Mouse (Mus musculus) ES-E14 (cell line): Measurements from ENCODE around the gene Gramd2.

Source experiments
- CHD2 ChIP-seq: IDR thresholded peaks from 2 replicates; pipeline ENCODE4 v1.6.1; 2014; ENCODE audit warnings: mild to moderate bottlenecking, low read depth, low read length, inconsistent platforms
- HCFC1 ChIP-seq: IDR thresholded peaks from 2 replicates; pipeline ENCODE4 v1.6.1; 2012; ENCODE audit warnings: low read length, inconsistent platforms, borderline replicate concordance; ENCODE audit not compliant: insufficient read depth
- MAFK ChIP-seq: IDR thresholded peaks from 2 replicates; pipeline ENCODE4 v1.6.1; 2014; ENCODE audit warnings: mild to moderate bottlenecking, low read depth, low read length, inconsistent platforms; ENCODE audit not compliant: insufficient read depth
- ZC3H11A ChIP-seq: IDR thresholded peaks from 2 replicates; pipeline ENCODE4 v1.6.1; 2012; ENCODE audit warnings: low read depth, mild to moderate bottlenecking, inconsistent platforms, low read length, borderline replicate concordance
- ZNF384 ChIP-seq: IDR thresholded peaks from 2 replicates; pipeline ENCODE4 v1.6.1; 2012; ENCODE audit warnings: low read depth, low read length, inconsistent platforms

DNA sequence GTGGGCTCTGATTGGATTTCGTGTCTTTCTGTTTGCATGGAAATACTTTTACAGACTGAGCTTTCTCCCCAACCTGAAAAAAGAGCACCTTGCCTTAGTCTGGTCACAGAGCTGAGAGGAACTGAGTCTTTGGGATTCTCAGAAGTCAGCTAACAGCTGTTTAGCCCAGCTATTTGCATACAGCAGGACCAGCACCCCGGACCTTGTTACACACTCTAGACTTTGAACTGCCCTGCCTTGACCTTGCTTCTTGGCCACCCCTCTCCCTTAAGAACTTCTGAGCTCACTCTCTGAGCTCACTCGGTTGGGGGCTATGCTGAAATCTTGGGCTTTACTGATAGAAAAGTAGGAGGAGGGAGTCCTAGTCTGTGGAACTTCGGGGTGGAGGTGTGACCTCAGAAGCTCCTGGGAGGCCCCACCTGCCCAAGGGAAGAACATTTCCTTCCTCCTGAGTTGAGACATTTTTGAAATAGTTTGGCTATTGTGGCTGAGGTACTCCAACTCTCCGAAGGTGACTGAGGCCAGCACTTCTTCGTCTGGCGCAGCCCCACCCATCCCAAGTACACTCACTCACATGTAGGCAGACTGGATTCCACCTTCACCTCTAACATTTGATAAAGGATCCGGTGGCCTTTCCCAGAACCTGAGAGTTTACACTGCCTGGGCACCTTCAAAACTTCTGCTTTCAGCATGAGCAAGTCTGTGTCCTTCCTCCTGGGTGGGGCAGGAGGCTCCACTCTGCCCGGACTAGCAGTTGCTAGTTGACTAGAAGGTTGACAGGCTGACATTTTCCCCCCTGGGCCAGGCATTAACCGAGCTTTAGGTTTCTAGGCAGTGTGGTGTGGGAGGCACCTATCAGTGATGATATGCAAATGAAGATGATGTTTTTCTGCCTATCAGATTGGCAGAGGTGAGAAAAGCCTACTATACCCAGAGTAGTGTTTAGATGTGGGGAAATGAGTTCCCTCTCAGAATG is 27.2 kb downstream of the Gramd2 start:
- no peak for TF ChIP-seq ZC3H11A
- no peak for TF ChIP-seq ZNF384
- TF ChIP-seq MAFK = no peak
- TF ChIP-seq CHD2 = no peak
- TF ChIP-seq HCFC1 = no peak
